Mouse (Mus musculus) stomach, embryonic 16.5 days (tissue): ENCODE measurements at regions not wholly inside any gene's neighbourhood (a gene's known extent, or its start where the extent isn't known, plus 50 kb on each side); places are given as distances from the start of the nearest gene placed in this dataset.

ENCODE experiments used
- ATAC-seq: fragments of 200-750 bp; cut with Nextera tagmentation; 2 replicates; pipeline ENCODE4 v1.8.0; 2017; ENCODE audit warnings: moderate number of reproducible peaks, moderate TSS enrichment; ENCODE audit not compliant: insufficient read depth, low FRiP score
- H3K27ac ChIP-seq: fragments of 300-500 bp; sonication (generic); 2 replicates; pipeline ENCODE4 v1.5.1; 2014; ENCODE audit warnings: low read length
- H3K27me3 ChIP-seq: fragments of 300-500 bp; sonication (generic); 2 replicates; pipeline ENCODE4 v1.6.1; 2014; ENCODE audit warnings: low read length, control low read depth, mixed read lengths; ENCODE audit not compliant: control insufficient read depth, insufficient read depth
- H3K36me3 ChIP-seq: fragments of 300-500 bp; sonication (generic); 2 replicates; pipeline ENCODE4 v1.6.1; 2014; ENCODE audit warnings: low read length; ENCODE audit not compliant: control insufficient read depth, insufficient read depth
- H3K4me1 ChIP-seq: fragments of 300-500 bp; sonication (generic); 2 replicates; pipeline ENCODE4 v1.6.1; 2014; ENCODE audit warnings: low read length, control low read depth, mixed read lengths; ENCODE audit not compliant: control insufficient read depth, insufficient read depth
- H3K4me2 ChIP-seq: fragments of 300-500 bp; sonication (generic); 2 replicates; pipeline ENCODE4 v1.6.1; 2014; ENCODE audit warnings: low read depth, low read length, mixed read lengths
- H3K4me3 ChIP-seq: fragments of 300-500 bp; sonication (generic); replicated peaks from 2 replicates; pipeline ENCODE4 v1.5.1; 2014; ENCODE audit warnings: mild to moderate bottlenecking, low read length
- H3K9ac ChIP-seq: fragments of 300-500 bp; sonication (generic); 2 replicates; pipeline ENCODE4 v1.6.1; 2014; ENCODE audit warnings: low read length
- H3K9me3 ChIP-seq: fragments of 300-500 bp; sonication (generic); replicated peaks from 2 replicates; pipeline ENCODE4 v1.6.1; 2016; ENCODE audit warnings: low read length, control low read depth; ENCODE audit not compliant: control insufficient read depth
- WGBS: fragments of 180-500 bp; shearing (Covaris S2); extraction: QIAGEN DNeasy Blood & Tissue Kit; methylation state at CpG from one replicate; pipeline ENCODE4 v1.1.7; 2014; 5-methylcytosine and 5-hydroxymethylcytosine counted together

DNA sequence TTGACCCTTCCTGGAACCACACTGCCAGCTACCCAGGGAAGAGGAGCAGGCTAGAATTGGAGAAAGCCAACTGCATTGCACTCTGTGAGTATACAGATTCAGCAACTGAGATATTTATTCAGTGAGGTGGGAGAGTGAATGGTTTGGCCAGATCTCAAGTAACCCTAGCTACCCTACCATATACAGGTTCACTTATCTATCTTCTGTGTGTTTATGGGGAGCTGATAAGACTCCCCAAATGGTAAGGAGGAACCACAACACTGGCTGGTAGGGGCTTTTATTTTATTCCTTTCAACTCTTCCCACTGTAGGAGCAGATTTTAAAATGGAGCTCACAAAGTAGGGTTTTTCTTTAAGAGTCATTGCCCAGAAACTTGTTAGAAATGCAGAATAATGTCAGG lies 62.9 kb downstream of the Arrdc3 start:
- Histone ChIP-seq H3K4me3 (no peak overlapping the region), H3K27me3 (no peaks in the 10 kb centered on the region), H3K4me2 (no peak overlapping the region), H3K9me3 (no peaks in the 10 kb centered on the region), H3K36me3 (no peaks in the 10 kb centered on the region), H3K27ac (no peak overlapping the region), H3K4me1 (peaks cover 10% of the 10 kb centered on the region), H3K9ac (no peak overlapping the region)
- no peak for ATAC-seq

DNA sequence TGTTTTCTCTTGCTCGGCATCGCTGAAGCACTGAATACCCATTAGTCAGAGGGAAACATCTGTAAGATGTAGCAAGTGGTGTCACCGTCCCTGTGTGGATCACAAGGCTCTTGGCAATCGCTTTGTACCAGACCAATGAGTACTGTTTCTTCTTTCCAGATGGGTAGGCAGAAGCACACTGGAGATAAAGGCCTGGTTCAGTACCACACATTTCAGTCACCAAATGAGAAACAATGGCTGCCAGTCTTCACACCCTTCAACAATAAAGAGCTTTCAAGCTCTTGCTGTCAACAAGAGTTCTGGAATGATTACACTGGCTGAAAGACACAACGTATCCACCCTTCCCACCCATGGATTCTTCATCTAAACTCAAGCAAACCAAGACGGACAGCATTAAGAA lies 64.5 kb downstream of the Arrdc3 start:
- H3K27me3 ChIP-seq: no peaks in the 10 kb centered on the region
- peaks cover 6% of the 10 kb centered on the region for H3K4me1 ChIP-seq
- no peak overlapping the region for H3K4me3 ChIP-seq
- 88% methylated on average over 6 of the region's 6 CpGs for WGBS
- H3K9ac ChIP-seq: no peak overlapping the region
- no peak for ATAC-seq
- H3K36me3 ChIP-seq: no peaks in the 10 kb centered on the region
- H3K9me3 ChIP-seq: no peaks in the 10 kb centered on the region
- no peak overlapping the region for H3K27ac ChIP-seq
- no peak overlapping the region for H3K4me2 ChIP-seq

DNA sequence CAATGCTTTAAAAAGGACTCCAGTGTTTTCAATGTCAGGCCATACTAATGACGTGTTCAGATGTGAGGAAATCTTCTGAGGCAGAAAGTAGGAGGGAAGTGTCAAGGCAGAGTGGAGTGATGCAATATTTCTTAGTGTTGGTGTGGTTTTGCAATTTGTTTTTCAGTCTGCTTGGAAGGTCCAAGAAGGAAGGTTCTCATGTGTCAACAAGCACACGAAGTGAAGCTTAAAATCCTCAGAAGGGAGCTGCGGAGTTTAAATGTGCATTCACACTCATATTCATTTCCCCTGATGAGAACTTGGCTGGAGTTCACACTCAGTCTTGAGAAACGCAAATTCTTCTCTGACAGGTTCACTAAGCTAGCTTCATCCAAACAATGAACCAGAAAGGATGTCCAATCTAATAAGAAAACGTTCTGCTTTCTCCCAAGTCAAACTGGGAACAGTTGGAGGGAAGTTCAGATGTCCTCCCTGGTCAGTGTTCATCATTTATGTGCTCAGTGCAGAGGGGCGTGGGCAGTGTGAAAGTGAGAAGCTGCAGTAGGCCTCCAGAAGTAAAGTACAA lies 66.0 kb downstream of the Arrdc3 start:
- no peaks in the 10 kb centered on the region for H3K27me3 ChIP-seq
- no peaks in the 10 kb centered on the region for H3K36me3 ChIP-seq
- peaks cover 6% of the 10 kb centered on the region for H3K4me1 ChIP-seq
- H3K27ac ChIP-seq: peak overlapping the region; percentile 68
- 29% methylated on average over 6 of the region's 6 CpGs for WGBS
- no peak overlapping the region for H3K4me3 ChIP-seq
- H3K9ac ChIP-seq: no peak overlapping the region
- no peak overlapping the region for H3K4me2 ChIP-seq
- peak; percentile 67; the same call in 1 of the 2 replicates for ATAC-seq
- no peaks in the 10 kb centered on the region for H3K9me3 ChIP-seq

DNA sequence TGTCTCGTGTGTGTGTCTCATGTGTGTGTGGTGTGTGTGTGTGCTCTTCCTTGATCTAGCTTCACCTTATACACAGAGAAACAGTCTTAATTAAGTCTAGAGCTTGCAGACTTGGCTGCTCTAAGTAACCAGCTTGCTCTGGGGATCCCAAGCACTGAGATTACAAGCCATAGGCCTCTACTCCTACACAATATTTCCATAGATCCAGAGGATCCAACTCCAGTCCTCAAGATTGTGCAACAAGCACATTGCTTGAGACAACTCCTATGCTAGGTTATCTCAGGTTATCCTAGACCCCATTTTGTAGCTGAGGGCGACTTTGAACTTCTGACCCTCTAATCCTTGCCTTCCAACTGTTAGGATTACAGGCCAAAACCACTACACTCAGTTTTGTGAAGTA lies 67.1 kb downstream of the Arrdc3 start:
- WGBS: 75% methylated on average over 2 of the region's 2 CpGs
- Histone ChIP-seq H3K4me2 (no peak overlapping the region), H3K4me3 (no peak overlapping the region), H3K27me3 (no peaks in the 10 kb centered on the region), H3K9me3 (no peaks in the 10 kb centered on the region), H3K9ac (no peak overlapping the region), H3K27ac (peak overlapping the region; percentile 68; the same call in 1 of the 2 replicates), H3K4me1 (peaks cover 6% of the 10 kb centered on the region), H3K36me3 (no peaks in the 10 kb centered on the region)
- no peak for ATAC-seq

DNA sequence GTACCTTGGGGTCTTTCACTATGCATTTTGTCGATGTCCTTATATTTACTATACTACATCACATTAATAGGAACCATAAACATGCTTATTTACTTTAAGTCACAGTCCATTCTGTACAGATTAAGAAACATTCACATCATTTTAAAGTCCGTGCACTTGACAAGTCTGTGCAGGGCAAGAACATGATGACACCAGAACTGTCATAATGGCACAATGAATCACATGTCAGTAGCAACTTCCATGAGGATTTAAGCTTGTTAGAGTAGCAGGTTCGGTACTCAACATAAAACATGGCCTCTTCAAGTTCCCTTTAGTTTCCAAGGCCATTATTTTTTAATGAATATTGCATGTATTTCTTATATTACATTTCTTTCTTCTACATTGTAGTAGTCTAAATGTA lies 67.6 kb downstream of the Arrdc3 start:
- Histone ChIP-seq H3K4me1 (peaks cover 6% of the 10 kb centered on the region), H3K27me3 (no peaks in the 10 kb centered on the region), H3K4me3 (no peak overlapping the region), H3K36me3 (no peaks in the 10 kb centered on the region), H3K4me2 (no peak overlapping the region), H3K9me3 (no peaks in the 10 kb centered on the region), H3K9ac (no peak overlapping the region), H3K27ac (no peak overlapping the region)
- no peak for ATAC-seq
- WGBS: 80% methylated on average over 3 of the region's 3 CpGs

GRCm38 (mm10) chr13:80951327-80951726 lies 68.1 kb downstream of the Arrdc3 start:
- 88% methylated on average over 3 of the region's 3 CpGs for WGBS

GRCm38 (mm10) chr13:80952851-80953250 lies 69.7 kb downstream of the Arrdc3 start:
- Histone ChIP-seq H3K27ac (no peak overlapping the region), H3K4me2 (no peak overlapping the region), H3K4me1 (peaks cover 6% of the 10 kb centered on the region), H3K9me3 (no peaks in the 10 kb centered on the region), H3K9ac (no peak overlapping the region), H3K27me3 (no peaks in the 10 kb centered on the region), H3K36me3 (no peaks in the 10 kb centered on the region), H3K4me3 (no peak overlapping the region)
- ATAC-seq: no peak
- 87% methylated on average over 4 of the region's 4 CpGs for WGBS

More at GRCm38 (mm10) chr13:80951327-80951726, 68.1 kb downstream of the Arrdc3 start:
- no peak overlapping the region for H3K9ac ChIP-seq
- no peaks in the 10 kb centered on the region for H3K36me3 ChIP-seq
- no peak overlapping the region for H3K27ac ChIP-seq
- H3K9me3 ChIP-seq: no peaks in the 10 kb centered on the region
- no peaks in the 10 kb centered on the region for H3K27me3 ChIP-seq
- H3K4me3 ChIP-seq: no peak overlapping the region
- no peak overlapping the region for H3K4me2 ChIP-seq
- peaks cover 6% of the 10 kb centered on the region for H3K4me1 ChIP-seq
- no peak for ATAC-seq

- ATAC-seq: no peak
- Histone ChIP-seq H3K36me3 (no peaks in the 10 kb centered on the region), H3K27me3 (no peaks in the 10 kb centered on the region), H3K4me2 (no peak overlapping the region), H3K4me1 (peaks cover 5% of the 10 kb centered on the region), H3K9me3 (no peaks in the 10 kb centered on the region), H3K9ac (no peak overlapping the region), H3K4me3 (no peak overlapping the region), H3K27ac (no peak overlapping the region)
- 61% methylated on average over 6 of the region's 6 CpGs for WGBS
Measured at GRCm38 (mm10) chr13:80954059-80954645, 71.0 kb downstream of the Arrdc3 start.

GRCm38 (mm10) chr13:80956966-80957365 lies 73.8 kb downstream of the Arrdc3 start:
- no peak for ATAC-seq
- Histone ChIP-seq H3K4me3 (no peak overlapping the region), H3K4me2 (no peak overlapping the region), H3K9me3 (no peaks in the 10 kb centered on the region), H3K9ac (no peak overlapping the region), H3K4me1 (no peaks in the 10 kb centered on the region), H3K36me3 (no peaks in the 10 kb centered on the region), H3K27me3 (no peaks in the 10 kb centered on the region), H3K27ac (no peak overlapping the region)
- 61% methylated on average over 1 of the region's 1 CpGs for WGBS
